Mouse (Mus musculus) yolk sac, embryonic 10.5 days (tissue): ENCODE results near the gene Tia1.

Experiments used
- DNase-seq: peaks from one replicate; pipeline ENCODE4 v3.0.0-alpha.2; 2017; ENCODE audit warnings: low spot score

Tia1 gene

GRCm38 (mm10) chr6:86385362-86386104 is 18.5 kb upstream of the Tia1 start:
- peak; percentile 69 for DNase-seq

DNA sequence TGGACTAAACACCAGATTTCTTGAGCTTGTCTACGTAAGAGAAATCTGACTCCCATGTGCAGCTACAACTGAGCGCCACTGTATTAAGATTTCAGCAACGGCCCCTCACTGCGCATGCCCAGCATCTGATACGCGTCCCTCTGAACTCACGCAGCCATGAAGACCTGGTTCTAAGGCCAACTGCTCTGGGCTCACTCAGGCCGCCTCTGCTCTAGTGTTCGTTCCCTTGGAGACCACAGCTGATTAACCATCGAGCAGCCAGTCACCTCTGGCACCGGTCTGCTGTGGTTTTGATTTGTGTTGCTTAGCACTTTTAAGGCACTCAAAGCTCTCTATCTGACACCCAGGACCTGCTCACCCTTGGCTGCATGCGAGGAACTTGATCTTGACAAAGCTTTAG is 16.7 kb upstream of the Tia1 start:
- peak; percentile 55 for DNase-seq

DNA sequence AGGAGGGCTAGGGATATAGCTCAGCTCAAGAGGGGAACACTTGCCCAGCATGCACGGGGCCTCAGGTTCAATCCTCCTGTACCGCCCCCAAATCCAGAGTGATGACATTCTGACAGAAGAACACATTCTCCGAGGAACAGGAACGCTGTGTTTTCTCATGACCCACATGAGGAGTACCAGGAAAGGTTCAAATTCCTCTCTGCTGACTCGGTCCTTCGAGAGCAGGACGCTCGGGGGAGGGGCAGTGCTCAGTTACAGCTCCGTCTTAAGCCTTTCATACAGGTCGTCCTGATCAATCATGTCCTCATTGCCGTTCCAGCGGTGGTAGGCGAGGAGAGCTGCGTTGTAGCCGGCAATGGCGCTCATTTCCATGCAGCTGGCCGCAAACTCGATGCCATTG is 15.6 kb upstream of the Tia1 start:
- peak; percentile 73 for DNase-seq

DNA sequence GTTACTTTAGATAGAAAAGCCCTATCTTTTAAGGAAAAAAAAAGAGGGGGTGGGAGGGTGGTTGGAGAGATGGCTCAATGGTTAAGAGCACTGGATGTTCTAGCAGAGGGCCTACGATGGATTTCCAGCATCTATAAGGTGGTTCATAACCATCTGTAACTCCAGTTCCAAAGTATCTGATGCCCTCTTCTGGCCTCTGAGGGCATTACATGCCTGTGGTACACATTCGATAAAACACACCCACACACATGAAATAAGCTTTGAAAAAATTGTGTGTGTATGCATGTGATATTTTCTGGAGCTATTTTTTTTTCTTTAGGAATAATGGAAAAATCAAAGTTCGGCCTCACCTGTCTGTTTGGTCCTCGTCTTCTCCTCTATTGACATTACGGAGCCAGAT is 12.7 kb upstream of the Tia1 start:
- DNase-seq = no peak

- DNase-seq = no peak
These were observed 10.8 kb upstream of the Tia1 start for GRCm38 (mm10) chr6:86393187-86393586.

DNA sequence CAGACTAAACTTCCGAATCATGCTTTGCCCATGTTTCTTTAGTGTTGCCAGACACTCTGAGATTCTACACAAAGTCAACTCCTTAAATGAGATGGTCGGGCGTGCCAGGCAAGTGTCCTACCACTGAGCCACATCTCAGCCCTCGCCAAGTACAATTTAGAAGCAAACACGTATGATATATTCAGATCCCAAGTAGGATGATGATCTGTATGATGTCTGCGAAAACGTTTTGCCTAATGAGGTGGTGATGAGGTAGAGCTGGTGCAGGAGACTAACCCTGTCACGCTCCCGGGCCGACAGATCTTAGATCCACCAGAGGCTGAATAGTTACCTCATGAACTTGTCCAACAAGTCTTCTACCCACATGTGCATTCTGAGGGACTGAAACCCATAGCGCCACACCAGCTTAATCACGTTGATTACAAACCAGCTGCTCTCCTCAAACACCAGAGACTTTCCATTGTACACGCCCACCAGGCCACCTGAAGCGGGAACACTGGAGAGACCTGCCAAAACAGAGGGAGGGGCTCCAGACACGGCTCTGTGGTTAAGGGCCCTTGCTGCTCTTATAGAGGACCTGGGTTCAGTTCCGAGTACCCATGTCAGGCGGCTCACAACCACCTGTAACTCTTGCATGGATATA is 9.8 kb upstream of the Tia1 start:
- DNase-seq = no peak

DNA sequence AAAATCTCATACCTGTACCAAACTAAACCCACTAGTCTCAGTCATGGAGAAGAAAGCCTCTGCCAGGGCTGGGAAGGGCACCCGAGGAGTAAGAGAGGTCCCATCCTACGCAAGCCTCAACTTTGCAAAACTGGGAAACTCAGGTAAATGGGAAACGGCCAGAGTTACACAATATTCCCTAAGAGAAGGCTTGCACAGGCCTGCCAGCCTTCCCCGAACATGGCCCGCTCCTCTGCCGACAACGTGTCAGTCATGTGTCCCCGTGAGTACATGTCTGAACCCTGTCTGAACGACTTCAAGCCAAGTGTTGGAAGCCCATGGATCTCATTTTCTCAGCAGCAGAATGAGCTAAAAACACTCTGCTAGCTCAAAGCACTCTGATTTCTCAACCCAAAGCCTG is 9.0 kb upstream of the Tia1 start:
- DNase-seq = no peak

DNA sequence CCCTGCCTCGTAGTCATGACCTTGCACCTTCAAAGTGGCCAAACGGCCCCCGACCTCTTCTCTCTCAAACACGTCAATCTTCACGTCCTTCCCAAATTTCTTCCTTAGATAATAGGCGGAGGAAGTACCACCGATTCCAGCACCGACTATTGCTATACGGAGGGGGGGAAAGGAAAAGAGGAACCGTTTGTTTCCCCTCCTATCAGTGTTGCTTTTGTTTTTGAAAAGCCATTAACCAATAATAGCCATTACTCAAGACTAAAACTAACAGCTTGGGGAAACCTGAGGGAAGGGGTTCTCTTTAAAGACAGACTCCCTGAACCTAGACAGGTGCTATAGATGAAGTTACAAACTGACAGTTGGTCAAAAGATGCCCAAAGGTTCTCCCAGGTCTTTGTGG is 8.1 kb upstream of the Tia1 start:
- no peak for DNase-seq

DNA sequence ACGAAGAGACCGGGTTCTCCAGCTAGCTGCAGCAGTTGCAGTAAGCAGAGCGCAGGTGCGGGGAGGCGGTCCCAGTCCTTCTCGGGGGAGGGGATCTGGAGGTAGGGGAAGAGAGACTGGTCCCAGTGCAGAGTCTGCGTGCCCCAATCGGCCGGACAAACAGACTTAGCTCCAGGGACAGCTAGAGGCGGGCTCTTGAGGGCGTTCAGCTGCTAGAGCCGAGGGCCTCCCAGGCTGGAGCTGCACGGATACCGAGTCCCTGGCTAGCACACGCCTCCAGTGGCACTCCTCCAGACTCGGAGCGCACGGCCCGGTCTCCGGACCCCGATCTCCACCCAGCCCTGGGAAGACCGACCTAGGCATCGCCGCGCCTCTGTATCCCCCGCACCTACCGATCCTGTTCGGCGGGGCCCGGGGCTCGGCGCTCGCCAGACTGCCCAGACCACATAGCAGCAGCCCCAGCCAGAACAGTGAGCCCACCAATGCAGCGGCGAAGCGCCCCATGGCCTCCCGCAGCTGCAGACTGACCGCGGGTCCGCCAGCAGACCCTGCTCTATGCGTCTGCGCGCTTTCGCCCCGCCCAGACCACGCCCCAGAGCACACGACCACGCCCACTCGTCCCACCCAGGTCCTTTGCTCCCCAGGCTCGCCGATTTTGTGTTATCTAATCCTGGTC is 7.3 kb upstream of the Tia1 start, which contains the start of gene Pcyox1:
Pcyox1 (minus strand) TSS at position 574 of the 676 bp plus-strand sequence.
- DNase-seq = peak; percentile 92

GRCm38 (mm10) chr6:86397257-86397980 is 6.6 kb upstream of the Tia1 start:
- DNase-seq = no peak

- no peak for DNase-seq
These were observed 5.0 kb upstream of the Tia1 start for GRCm38 (mm10) chr6:86398986-86399385.

DNA sequence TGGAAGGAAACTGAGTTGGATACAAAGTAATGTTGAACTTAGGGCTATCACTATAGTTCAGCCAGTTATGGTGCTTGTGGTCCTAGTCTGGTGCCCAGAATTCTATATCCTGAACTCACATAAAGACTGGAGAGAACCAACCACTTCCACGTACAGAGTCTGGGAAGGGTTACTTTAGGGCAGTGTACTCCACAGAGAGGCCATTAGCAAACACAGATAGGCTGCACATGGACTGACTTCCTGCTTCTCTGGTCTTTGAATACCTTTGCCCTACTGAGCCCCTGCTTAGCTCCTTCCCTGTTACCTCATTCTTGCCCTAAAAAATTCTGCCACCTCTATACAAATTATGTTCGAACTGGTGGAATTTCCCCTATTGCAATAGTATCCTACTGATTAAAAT is 4.0 kb upstream of the Tia1 start:
- no peak for DNase-seq

DNA sequence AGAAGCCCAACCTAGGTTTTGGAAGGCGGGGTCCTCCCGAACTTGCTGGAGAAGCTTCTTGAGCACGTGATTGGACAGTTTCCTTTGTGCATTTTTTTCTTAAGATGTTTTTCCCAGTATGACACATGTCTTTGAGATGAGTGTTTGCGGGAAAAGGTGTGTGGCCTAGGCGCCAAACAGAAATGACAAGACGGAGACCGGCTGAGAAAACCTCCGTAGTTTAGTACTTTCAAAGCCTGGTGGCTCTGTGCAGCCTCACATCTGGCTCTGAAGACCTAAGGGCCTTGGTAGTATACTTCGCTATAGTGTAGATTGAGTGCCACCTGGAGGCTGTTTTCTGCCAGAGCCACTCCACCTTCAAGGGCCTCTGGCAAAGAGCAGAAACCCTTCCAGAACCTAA is 3.0 kb upstream of the Tia1 start:
- peak; percentile 80 for DNase-seq

DNA sequence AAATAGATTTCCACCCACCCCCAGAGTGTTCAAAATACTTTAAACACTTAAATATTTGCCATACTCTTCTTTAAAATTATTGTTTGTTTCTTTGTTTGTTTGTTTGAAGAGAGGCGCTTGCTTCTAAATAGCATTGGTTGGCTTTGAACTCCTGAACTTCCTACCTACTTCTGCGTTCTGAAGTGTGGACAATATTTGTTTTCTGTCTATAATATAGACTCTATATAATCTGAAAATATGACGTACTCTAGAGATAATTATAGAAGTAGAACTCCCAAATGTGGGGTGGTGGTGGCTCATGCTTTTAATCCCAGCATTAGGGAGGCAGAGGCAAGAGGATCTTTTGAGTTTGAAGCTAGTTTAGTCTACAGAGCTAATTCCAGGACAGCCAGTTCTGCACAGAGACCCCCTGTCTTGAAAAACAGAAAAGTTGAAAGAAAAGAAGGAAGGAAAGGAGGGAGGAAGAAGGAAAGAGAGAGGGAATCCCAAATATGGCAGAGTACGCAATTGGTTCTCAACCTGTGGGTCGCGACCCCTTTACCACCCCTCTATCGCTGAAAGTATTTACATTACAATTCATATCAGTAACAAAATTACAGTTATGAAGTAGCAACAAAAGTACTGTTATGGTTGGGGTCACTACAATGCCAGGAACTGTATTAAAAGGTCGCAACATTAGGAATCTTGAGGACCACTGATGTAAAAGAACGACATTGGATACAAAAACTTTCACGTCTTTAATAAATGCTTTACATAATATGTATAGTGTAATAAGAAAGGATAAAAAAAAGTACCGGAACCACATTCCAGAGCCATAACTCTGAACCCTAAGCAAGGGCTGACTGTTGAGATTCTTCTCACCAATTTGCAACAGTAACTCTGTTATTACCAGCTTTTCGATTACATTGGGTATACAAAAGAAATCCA is 1.1 kb upstream of the Tia1 start:
- no peak for DNase-seq

GRCm38 (mm10) chr6:86403728-86404099 is 305 bp upstream of the Tia1 start:
- no peak for DNase-seq

- DNase-seq = no peak
These were observed 977 bp downstream of the Tia1 start for GRCm38 (mm10) chr6:86404996-86405395.

- DNase-seq = no peak
These were observed 2.3 kb downstream of the Tia1 start for GRCm38 (mm10) chr6:86406306-86406705.

DNA sequence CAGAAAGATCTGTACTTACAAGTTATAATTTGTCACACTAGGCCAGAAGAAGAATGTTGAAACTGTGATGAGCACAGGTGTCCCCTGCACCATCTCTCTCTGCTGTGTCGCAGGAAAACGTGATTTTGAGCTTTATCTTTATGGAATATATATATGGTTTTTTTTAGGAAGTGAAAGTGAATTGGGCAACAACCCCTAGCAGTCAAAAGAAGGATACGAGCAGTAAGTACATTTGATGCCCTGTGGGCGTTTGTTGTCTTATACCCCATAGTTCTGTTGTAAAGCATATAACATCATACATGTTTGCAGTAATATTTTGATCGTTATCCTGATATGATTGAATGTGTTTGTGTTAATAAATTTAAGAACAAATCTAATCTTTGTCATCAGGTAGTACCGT is 14.7 kb downstream of the Tia1 start:
- DNase-seq = no peak

DNA sequence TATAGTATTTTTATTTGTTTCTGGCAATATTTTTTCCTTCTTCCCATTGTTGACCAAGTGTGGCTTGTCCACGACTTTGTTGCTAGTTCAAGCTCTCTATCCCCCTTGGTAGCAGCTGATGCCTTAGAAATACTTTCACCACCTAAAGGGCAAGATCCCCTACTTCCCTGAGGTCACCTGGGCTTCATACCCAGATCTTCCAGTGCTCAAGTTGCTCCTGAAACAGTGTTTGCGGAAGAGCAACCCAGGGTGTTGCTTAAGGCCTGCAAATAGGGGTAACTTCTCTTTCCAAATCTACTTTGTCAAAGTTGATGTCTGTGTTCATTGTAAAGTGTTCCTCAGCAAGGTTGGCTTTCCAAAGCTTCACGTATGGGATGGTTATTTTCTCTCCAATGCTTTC is 15.2 kb downstream of the Tia1 start:
- no peak for DNase-seq

GRCm38 (mm10) chr6:86420491-86420890 is 16.5 kb downstream of the Tia1 start:
- DNase-seq = no peak

DNA sequence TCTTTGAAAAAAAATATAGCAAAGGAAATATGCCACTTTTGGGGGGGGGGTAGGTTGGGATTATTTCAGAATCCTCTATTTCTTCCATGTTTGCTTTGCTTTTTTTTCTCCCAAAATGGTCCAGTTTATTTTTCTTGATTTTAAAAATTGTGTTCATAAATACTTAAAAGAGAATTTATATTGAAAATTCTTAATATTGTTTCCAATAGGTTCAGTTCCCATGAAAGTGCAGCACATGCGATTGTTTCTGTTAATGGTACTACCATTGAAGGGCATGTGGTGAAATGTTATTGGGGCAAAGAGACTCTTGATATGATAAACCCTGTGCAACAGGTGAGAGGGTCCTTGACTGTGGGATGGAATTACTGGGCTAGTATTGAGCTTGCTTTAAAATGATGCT is 22.3 kb downstream of the Tia1 start, which contains the start of gene Gm44790:
Gm44790 (plus strand) TSS at position 301 of the 400 bp plus-strand sequence.
- DNase-seq = no peak
